Mouse (Mus musculus) kidney, adult 18-20 months (tissue): Measurements from ENCODE around the gene Gm17949.

Experiments
- DNase-seq: peaks from one replicate; pipeline ENCODE4 v3.0.0; 2021

Gm17949 gene

DNA sequence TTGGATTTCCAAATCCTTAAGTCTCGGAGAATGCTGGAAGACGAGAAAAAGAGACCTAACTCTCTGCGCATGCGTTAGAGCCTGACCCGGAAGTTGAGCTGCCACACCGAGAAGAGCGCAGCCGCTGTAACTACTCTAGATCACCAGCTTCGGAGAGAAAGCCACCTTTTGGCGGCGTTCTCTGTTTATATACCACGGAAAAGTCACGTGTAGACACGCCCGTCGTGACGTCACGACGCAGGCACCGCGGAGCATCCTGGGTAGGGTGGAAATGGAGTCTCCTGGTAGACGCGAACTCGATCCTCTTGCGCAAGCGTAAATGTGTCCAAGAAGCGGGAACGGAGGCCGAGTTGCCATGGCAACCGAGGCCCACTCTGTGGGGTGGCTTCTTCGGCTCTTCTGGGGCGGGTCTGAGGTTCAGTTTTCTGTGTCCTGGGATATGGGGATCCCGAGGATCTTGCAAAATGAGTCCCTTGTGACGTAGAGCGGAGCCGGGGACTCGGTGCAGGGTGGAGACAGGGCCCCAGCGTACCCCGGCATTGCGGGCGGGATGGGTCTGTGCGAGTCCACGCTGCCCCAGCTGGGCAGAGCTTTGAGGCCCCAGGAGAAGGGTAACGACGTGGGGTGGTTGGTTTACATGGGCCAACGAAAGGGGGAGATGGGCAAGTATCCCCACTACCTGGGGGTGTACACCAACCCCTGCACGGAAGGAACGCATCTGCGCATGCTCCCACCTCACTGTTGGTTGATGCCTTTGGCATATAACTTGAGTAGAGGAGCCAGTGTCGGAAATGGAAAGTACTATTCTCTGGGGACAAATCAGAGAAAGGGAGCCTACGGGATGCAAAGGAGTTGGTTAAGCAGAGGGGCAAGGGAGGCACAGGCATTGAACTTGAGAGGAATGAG lies at the start of gene Gm17949, which contains the start of gene Gtf2f1:
TSS of gene Gm17949 (plus strand) at position 234 of the 906 bp plus-strand sequence.
TSS of gene Gtf2f1 (minus strand) at position 53 of the 906 bp plus-strand sequence.
- peak; percentile 92 for DNase-seq

DNA sequence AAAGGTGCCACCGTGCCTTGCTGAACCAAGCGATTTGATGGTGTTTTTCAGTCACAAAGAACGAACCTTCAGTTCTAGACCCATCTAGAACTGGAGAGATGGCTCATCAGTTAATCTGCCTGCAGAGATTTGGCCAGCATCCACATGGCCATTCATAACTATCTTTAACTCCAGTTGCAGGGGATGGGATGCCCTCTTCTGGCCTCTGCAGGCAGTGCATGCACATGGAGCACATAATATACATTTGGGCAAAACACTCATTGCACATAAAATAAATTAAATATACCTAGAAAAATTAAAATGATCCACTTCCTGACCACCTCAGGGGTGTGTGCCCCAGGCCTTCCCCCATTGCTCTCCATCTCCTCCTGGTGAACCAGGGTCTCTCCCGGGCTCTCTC lies 49.4 kb upstream of the Gm17949 start:
- no peak for DNase-seq

DNA sequence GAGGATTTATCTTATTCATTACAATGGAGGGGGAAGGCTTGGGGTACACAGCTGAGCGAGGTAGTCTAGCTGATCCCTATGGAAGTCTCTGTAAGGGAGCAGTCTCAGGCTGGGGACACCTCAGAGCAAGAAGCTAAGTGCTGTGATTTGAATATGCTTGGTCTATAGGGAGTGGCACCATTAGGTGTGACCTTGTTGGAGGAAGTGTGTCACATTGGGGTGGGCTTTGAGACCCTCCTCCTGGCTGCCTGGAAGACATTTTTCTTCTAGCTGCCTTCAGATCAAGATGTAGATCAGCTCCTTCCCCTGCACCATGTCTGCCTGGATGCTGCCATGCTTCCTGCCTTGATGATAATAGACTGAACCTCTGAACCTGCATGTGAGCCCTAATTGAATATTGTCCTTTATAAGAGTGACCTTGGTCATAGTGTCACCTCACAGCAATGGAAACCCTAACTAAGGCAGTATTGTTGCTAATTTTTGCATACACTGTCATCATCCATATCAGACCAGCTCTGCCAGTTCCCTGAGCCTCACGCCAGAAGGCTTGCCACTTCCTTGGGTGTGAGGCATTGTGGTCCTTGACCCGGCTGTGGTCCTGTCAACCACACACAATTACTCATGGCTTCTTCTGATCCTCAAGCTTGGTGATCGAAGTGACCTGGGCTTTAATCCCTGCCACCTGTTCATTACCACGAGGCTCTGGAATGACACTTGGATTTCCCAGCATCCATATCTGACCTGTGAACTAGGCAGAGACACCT lies 48.4 kb upstream of the Gm17949 start:
- no peak for DNase-seq

DNA sequence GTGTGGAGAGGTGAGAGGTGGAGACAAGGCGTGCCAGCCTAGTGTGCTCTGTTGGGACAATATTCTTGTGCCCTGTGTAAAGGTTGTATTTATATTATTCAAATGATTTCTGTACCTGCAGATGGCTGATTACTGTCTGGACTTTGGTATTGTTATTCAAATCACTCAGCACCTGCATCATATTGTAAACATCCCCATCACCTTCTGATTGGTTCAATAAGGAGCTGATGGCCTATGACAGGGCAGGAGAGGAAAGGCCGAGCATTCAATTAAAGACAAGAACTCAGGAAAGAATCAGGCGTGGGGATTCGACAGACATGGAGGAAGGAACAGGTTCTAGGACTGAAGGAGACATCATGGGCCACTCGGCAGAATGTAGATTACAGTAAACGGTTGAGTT lies 47.6 kb upstream of the Gm17949 start:
- DNase-seq: no peak

DNA sequence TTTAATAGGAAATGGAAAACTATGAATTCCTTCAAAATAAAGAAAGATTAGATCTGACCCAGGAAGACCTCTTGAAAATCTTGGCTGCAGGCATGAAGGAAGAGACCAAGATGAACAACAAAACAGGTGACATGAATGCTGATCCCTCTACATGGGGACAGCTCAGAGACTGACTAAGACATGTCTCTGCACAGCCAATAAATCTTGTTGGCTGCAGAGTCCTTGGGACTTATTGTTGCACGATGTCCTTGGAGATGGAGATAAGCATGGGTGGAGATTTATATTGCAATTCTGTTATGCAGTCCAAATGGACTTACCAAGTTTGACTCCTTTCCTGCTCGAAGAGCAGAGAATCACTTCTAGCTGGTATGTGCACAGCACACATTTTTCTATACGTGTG lies 41.9 kb upstream of the Gm17949 start:
- no peak for DNase-seq

DNA sequence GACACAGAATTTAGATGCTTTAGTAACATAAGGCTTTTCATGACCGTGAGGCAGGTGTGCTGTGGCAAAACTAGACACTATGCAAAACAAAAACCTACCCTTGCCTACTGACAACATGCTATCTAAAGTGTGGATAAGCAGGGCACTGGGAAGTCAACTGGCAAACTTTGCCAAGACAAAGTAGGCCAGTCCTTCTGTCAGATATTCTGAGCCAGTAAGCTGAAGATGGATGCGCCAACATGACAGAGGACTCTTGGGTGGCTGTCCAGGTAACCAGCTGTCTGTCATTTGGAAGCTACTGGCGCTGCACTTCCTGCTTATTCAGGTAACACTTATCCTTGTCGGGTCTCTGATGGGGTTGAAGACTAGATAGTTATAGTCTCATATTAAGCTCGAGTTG lies 41.2 kb upstream of the Gm17949 start:
- DNase-seq: no peak

DNA sequence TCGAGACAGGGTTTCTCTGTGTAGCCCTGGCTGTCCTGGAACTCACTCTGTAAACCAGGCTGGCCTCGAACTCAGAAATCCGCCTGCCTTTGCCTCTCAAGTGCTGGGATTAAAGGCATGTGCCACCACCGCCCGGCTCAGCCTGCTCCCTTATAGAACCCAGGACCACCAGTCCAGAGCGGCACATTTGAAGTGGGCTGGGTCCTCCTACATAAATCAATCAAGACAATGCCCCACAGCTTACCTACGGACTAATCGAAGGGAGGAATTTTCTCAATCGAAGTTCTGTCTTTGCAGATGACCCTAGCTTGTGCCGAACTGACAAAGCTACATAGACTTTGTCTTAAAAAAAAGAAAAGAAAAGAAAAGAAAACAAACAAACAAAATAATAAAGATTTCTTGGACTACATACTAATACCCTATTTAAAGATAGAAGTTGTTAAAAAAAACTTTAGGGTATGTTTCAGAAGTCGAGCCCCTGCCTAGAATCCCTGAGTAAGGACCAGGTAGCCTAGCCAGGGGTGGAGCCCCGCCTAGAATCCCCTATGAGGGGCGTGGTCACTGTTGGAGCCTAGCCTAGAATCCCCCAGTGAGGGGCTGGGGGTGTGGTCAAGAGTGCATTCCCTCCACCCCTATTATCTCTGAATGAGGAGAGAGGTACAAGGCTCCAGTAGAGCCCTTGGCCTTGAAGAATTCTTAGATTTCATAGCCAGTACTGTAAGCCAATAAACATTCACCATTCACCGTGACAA lies 37.1 kb upstream of the Gm17949 start:
- DNase-seq: no peak

DNA sequence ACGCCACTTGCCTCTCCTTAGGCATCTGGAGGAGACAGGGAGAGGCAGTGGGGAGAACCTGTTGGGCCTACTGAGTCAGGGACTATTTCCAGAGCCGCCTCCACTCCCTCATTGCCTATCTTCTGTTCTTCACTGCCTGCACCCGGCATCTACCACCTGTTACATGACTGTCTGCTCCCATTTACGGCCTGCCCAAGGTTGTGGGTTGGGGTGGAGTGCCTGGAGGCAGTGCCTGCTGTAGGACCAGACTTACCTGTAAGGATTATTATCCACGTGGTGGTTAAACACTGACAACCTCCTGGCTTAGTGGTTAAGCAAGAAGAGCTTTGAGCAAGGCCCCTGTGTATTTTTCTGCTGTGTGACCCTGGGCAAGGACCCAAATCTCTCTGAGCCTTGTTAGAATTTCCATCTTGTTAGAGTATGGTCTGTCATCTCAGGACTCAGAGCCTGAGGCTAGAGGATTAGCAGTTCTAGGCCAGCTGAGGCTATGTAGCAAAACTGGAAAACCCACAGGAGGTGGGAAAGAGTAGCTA lies 36.5 kb upstream of the Gm17949 start:
- DNase-seq: no peak

DNA sequence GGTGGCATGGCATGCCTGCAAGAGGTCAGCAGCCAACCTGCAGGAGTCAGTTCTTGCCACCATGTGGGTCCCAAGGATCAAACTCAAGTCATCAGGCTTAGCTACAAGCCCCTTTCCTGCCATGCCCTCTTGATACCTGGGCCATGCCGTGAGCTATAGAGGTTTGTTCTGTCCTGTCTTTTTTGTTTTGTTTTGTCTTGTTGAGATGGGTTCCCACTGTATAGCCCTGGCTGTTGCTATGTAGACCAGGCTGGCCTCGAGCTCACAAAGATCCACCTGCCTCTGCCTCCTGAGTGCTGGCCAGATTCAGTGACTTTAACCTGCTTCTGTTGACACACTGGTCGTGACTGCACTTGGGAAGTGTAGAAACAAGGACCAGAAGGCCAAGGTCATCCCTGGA lies 35.9 kb upstream of the Gm17949 start:
- no peak for DNase-seq

DNA sequence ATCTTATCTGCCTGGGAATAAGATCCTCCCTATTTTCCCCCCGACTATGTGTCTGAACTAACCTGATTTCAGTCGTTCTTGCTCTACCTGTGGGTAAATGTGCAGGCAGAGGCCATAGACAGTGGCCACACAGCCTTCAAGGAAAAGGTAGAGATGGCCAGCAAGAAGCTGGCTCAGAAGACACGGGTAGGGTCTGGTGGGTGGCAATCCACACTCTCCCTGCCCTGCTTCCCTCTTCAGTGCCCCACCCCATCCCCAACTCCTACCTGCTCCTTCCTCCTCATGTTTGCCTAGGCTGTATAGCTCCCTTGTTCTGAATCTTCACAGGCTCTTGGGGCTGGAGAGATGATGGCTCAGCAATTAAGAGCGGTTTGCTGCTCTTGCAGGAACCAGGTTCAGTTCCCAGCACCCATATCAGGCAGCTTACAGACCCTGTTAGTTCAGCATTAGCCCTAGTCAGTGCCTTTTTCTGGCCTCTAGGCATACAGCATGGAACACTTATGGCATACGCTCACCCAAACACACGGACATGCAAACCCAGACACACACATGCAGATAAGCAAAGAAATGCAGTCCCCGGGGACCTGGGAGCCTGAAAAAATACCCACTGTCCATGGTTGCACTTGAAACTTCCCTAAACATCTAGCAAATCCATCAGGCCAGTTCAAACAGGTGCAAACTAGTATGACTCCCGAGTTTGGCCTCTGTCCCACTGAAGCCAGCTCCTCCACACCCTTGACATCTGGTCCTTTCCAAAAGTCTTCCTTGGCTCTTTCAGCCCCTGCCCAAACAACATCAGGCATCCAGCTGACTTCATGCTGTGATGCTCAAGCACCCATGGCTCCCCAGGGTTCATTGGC lies 34.5 kb upstream of the Gm17949 start:
- no peak for DNase-seq

DNA sequence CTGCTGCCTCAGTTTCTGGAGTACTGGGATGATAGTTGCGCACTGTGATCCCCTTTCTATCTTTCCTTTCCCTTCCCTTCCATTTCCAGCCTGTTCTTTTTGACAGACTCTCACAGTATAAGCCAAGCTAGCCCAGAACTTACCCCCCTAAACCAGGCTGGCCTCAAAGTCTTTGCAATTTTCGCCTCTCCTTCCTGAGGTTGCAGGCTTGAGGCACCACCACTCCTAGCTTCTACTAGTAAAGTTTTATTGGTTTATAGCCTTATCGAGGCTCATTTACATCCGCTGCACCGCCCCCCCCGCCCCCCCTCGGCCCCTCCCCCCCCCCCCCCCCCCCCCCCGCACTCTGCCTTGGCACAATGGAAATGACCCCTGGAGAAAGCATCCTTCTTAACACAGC lies 31.7 kb upstream of the Gm17949 start:
- no peak for DNase-seq

DNA sequence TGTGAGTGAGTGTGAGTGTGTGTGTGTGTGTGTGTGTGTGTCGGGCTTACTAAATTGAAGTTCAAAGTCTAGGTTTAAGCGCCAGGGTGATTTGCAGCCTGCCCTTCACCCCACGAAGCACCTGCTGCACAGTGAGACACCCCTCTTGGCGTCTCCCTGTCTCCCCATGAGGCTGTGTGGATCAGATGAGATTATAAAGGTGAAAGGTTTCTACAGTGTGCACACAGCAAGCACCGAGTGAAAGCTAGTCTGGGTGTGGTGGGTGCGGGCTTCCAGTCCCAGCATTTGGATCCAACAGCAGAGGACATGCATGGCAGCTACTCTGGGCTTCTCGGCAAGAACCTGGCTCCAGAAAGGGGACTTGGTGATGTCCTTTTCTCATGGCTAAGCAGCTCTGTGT lies 30.2 kb upstream of the Gm17949 start:
- DNase-seq: no peak

DNA sequence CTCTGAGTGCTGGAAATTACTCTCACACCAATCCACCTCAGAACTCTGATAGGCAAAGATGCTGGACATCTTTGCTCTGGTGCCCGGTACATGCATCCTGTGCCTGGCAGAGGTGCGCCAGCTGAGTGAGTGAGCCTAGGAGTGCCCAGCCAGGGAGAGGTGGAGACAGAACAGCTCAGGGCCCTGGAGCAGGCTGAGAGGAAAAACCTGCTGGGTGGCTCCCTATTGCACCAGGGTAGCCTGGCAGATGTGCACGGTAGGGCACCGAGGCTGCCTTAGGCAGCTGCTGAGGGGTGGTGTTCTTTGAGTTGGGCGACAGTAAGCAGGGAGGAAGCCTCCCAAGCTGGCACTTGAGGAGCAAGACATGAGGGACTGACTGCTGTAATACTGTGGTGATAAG lies 29.3 kb upstream of the Gm17949 start, which contains the start of gene Acer1:
TSS of gene Acer1 (minus strand) at position 114 of the 400 bp plus-strand sequence.
- no peak for DNase-seq

DNA sequence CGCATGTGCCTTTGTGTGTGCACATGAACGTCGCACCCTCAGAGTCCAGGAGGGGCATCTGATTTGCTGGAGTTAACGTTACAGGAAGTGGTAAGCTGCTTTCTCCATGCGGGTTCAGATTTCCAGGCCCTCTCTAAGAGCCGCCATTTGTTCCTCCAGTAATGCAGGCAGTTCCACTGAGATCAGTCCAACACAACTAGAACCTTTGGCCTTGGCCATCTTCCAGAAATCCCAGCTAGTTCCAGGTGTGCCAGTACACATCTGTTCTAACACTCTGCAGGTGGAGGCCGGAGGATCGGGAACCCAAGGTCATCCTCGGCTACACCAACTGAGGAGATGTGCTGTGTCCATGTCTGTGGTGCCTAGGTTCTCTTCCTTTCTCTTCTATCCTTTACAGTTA lies 26.4 kb upstream of the Gm17949 start:
- DNase-seq: no peak

DNA sequence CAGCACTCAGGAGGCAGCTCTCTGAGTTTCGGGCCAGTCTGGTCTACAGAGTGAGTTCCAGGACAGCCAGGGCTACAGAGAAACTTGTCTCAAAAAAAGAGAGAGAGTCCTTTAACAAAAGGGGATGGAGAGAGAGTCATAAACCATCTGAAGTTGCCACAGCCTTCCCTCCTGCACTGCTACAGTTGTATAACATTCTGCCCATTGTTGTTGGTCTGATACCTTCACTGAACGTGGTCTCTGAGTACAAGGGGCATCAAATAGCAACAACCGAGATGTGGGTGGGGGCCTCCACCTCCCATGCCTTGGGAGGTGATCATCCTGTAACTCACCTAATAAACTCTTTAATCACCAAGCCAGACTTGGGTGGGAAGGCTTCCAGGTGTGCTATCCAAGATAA lies 25.6 kb upstream of the Gm17949 start:
- DNase-seq: no peak

DNA sequence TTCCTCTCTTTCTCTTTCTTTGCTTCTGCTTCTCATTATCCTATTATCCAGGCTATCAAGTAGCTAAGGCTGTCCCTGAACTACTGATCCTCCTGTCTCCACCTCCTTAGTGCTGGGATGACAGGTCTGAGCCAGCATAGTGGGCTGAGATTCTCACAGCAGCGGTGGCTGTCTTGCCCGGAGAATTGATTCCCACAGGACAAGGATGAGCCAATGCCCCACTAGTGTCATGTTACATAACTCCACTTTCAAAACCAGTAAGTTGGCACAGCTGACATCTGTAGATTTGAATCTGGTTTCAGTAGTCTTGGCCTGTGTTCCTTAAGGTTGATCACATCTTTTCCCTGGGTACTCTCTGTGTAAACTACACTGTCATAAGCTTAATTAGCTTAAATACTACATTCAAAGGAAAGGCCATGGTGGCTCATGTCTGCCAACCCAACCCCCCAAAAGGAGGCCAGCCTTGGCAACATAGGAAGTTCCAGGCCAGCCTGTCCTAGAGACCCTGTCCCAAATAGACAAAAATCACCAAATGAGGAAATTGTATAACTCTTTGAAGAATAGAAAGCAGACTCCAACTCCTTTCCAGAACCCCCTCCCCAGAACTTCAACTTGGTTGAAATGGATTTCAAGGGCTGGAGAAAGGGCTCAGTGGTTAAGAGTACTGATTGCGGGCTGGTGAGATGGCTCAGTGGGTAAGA lies 25.0 kb upstream of the Gm17949 start:
- no peak for DNase-seq

DNA sequence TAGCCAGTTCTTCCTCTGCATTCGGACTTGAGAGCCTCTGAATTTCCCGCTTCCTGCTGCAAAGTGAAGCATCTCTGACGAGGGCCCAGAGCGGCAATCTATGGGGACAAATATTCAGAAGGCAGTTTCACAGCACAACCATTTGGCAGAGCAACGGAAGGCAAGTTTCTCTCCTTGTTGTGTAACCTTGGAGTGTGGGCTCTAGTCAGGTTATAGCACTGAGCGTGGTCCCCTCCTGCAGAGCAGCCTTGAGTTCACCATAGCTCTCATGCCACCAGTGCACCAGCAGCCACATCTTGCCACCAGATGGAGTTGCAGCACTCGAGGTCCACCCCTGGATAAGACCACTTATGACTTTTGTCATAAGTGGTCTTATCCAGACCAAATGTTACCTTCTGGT lies 22.8 kb upstream of the Gm17949 start:
- DNase-seq: no peak

DNA sequence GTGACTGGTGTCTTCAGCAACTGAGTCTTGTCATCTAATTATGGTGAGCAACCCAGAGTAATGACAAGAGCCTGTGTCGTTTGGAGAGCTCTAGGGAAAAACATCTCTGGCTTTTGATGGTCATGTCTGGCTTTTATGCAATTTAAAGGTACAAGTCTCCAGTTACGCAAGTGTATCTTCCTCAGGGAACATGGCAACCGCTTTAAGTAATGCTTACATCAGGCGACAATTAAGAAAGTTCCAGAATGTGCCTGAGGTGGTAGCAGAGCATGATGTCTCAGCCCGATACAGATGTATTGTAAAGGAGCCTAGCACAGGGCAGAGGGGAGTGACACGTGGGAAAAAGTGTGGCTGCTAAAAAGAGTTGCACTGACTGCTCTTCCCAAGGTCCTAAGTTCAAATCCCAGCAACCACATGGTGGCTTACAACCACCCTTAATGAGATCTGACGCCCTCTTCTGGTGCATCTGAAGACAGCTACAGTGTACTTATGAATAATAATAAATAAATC lies 22.3 kb upstream of the Gm17949 start:
- no peak for DNase-seq

DNA sequence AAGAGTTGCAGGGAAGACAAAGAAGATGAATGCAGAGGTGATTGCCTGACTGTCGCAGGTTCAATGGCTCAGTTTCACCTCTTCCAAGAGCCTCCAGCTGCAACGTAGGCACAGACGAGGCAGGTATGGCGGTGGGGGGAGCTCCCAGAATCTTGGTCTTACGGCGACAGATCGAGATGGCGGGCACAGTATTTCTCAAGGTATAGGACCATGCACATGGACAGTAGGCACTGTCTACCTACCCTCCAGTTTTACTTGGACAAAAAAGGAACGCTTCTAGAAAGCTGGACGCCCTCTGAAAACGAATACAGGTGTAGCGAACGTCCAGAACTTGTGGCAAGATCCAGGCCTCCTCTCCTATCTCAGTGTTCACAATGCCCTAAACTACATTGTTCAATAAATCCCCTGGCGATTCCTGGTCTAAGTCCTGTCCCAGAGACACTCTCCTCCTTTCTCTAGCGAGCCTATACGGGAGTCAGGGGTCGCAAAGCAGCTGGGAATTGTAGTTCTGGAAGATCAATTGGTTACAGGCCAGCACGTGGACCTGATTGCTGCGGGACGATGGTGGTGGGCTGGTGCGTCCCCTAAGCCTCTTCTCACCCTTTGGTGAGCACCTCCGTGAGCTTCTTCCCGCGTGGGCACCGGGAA lies 21.7 kb upstream of the Gm17949 start:
- no peak for DNase-seq

DNA sequence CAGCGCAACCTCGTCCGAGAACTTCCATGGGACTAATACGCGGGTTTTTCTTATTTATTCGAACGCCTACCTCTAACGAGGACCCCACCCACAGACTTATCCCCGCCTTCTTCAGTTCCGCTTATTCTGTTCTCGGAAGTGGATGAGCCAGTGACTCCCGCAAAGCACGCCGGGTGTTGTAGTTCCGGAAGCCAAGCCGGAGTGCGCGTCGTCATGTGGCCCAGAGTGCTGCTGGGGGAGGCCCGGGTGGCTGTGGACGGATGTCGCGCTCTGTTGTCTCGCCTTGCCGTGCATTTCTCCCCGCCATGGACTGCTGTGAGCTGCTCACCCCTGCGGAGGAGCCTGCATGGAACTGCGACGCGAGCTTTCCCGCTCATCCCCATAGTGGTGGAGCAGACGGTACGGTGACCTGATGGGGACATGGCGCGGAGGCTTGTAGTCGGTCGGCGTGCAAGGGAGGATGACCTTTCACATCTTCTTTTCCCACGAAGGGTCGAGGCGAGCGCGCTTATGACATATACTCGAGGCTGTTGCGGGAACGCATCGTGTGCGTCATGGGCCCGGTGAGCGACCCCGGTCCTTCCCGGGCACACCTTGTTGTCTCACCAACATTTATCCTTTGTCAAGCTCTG lies 21.0 kb upstream of the Gm17949 start, which contains the start of gene Clpp:
TSS of gene Clpp (plus strand) at position 191 of the 632 bp plus-strand sequence.
- peak; percentile 95 for DNase-seq
